Mouse (Mus musculus) kidney, postnatal 0 days (tissue): Measurements from ENCODE around the gene Sephs1. TPM values are rescaled to one million over a fixed set of nuclear protein-coding genes. Genes with fewer than 3 reads are reported as not detected.

Experiments used
- ATAC-seq: fragments of 200-750 bp; cut with Nextera tagmentation; replicated peaks from 2 replicates; pipeline ENCODE4 v1.8.0; 2017; ENCODE audit warnings: low read depth, moderate number of reproducible peaks, moderate TSS enrichment, moderate library complexity; ENCODE audit not compliant: low FRiP score
- DNase-seq: peaks from one replicate; pipeline ENCODE4 v3.0.0-alpha.2; 2016; ENCODE audit warnings: low spot score
- H3K27ac ChIP-seq: fragments of 300-500 bp; sonication (generic); 2 replicates; pipeline ENCODE4 v1.5.1; 2014; ENCODE audit warnings: mild to moderate bottlenecking
- H3K27me3 ChIP-seq: fragments of 300-500 bp; sonication (generic); 2 replicates; pipeline ENCODE4 v1.6.1; 2014; ENCODE audit warnings: low read length, mixed read lengths; ENCODE audit not compliant: insufficient read depth
- H3K36me3 ChIP-seq: fragments of 300-500 bp; sonication (generic); 2 replicates; pipeline ENCODE4 v1.6.1; 2014; ENCODE audit warnings: low read length, mixed read lengths; ENCODE audit not compliant: insufficient read depth
- H3K4me1 ChIP-seq: fragments of 300-500 bp; sonication (generic); replicated peaks from 2 replicates; pipeline ENCODE4 v1.6.1; 2014; ENCODE audit warnings: antibody characterized with exemption, low read length, mixed read lengths; ENCODE audit not compliant: insufficient read depth
- H3K4me2 ChIP-seq: fragments of 300-500 bp; sonication (generic); 2 replicates; pipeline ENCODE4 v1.6.1; 2014; ENCODE audit warnings: mild to moderate bottlenecking, low read length, moderate library complexity, mixed read lengths
- H3K4me3 ChIP-seq: fragments of 300-500 bp; sonication (generic); replicated peaks from 2 replicates; pipeline ENCODE4 v1.5.1; 2014; ENCODE audit warnings: low read depth, low read length
- H3K9ac ChIP-seq: fragments of 300-500 bp; sonication (generic); 2 replicates; pipeline ENCODE4 v1.6.1; 2014; ENCODE audit warnings: low read depth, low read length
- H3K9me3 ChIP-seq: fragments of 300-500 bp; sonication (generic); replicated peaks from 2 replicates; pipeline ENCODE4 v1.6.1; 2016; ENCODE audit warnings: low read length, inconsistent platforms, mixed read lengths
- CTCF ChIP-seq: IDR thresholded peaks from 2 replicates; pipeline ENCODE4 v1.5.1; 2016; ENCODE audit warnings: antibody characterized with exemption, low read depth, mild to moderate bottlenecking, moderate library complexity
- WGBS: fragments of 180-500 bp; shearing (Covaris S2); extraction: QIAGEN DNeasy Blood & Tissue Kit; methylation state at CpG from one replicate; pipeline ENCODE4 v1.1.7; 2014; 5-methylcytosine and 5-hydroxymethylcytosine counted together
- polyA plus RNA-seq: library from polyadenylated mRNA; unstranded; fragments of >200 nt; fragmentation: Nextera tagmentation; extraction: Ambion mirVana; gene quantifications from 2 replicates; pipeline ENCODE4 v1.2.1, GENCODE M21; 2015

Gene Sephs1
- 54.6 and 59.8 TPM in 2 replicates for polyA plus RNA-seq

DNA sequence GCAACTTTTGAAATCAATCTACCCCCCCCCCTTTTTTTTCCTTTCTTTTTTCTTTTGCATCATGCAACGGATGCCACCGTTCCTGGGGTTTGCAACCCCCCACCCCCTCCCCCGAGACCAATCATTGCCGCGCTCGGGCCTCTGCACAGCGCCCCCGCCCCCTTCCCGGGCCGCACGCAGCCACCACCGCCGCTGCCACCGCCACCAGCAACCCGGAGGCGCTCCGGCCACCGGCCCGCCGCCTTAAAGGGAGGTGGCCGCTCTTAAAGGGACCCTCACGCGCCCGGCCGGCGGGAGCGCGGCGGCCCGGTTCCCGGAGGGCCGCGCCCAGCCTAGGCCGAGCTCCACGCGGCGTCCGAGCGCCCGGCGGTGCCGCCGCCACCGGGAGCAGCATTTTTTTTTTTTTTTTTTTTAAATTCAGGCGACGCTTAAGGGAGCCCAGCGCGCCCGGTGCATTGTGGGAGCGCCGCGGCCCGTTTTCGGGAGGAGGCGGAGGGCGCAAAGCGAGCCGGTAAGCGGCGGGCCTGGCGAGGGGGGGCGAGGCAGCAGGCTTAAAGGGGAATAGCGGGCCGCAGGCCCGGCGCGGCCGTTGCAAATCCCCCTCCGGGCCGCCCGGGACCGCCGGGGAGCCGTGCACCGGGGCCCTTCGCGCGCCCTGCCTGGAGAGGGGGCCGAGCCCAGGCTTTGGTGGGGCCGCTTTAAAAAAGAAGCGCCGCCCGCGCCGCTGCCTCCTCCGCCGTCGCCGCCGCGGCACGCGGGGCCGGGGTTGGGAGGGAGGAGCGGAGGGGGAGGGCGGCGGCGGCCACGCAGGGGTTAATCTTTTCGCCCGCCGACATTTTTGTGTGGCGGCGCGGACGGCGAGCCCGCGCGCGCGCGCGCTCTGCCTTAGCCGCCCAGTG is at the start of gene Sephs1:
Gene Sephs1 (plus strand): TSS at position 215 of the 899 bp plus-strand sequence.
- Histone ChIP-seq H3K9ac (peak within 1 kb of the TSS; percentile 98), H3K27me3 (no peaks in the 10 kb centered on the region), H3K27ac (peak within 1 kb of the TSS; percentile 99), H3K4me2 (peak within 1 kb of the TSS; percentile 81), H3K9me3 (no peaks in the 10 kb centered on the region), H3K4me3 (peak within 1 kb of the TSS; percentile 94), H3K4me1 (peaks cover 10% of the 10 kb centered on the region; the same call in 1 of the 2 replicates), H3K36me3 (no peaks in the 10 kb centered on the region; the same call in 1 of the 2 replicates)
- under 1% methylated on average over 68 of the region's 115 CpGs for WGBS
- DNase-seq (peak; percentile 90), ATAC-seq (peak; percentile 82)
- no peak for TF ChIP-seq CTCF

DNA sequence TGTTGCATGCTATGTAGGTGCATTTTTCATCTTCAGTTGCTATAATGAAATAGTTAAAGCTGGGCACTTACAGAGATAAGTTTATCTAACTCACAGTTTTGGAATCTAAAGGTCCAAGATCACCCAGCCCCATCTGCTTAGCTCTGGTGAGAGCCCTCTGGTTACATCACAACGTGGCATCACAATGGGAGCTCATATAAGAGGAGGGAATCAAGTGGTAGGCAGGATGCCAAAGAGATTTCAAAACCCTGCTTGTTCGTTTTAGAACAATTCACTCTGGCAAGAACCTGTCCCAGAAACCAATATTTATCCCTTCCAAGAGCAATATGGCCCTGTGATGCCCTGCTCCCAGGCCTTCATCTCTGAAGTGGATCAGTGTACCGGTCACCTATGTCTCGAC is 49.2 kb upstream of the Sephs1 start:
- no peak overlapping the region for H3K9ac ChIP-seq
- 69% methylated on average over 4 of the region's 4 CpGs for WGBS
- H3K4me1 ChIP-seq, result no peaks in the 10 kb centered on the region
- no peaks in the 10 kb centered on the region for H3K27me3 ChIP-seq
- H3K4me3 ChIP-seq, result no peak overlapping the region
- ATAC-seq, result no peak
- H3K36me3 ChIP-seq, result no peaks in the 10 kb centered on the region
- TF ChIP-seq CTCF, result no peak
- H3K4me2 ChIP-seq, result no peak overlapping the region
- no peak overlapping the region for H3K27ac ChIP-seq
- no peak for DNase-seq
- H3K9me3 ChIP-seq, result no peaks in the 10 kb centered on the region

- H3K9me3 ChIP-seq, result no peaks in the 10 kb centered on the region
- ATAC-seq (no peak), DNase-seq (no peak)
- TF ChIP-seq CTCF, result no peak
- H3K9ac ChIP-seq, result no peak overlapping the region
- no peak overlapping the region for H3K27ac ChIP-seq
- H3K4me2 ChIP-seq, result no peak overlapping the region
- no peak overlapping the region for H3K4me3 ChIP-seq
- 74% methylated on average over 2 of the region's 2 CpGs for WGBS
- H3K36me3 ChIP-seq, result no peaks in the 10 kb centered on the region
- no peaks in the 10 kb centered on the region for H3K27me3 ChIP-seq
- H3K4me1 ChIP-seq, result no peaks in the 10 kb centered on the region
Observed at GRCm38 (mm10) chr2:4849449-4849848, 31.9 kb upstream of the Sephs1 start.

GRCm38 (mm10) chr2:4857186-4857585 is 24.2 kb upstream of the Sephs1 start:
- 63% methylated on average over 5 of the region's 5 CpGs for WGBS
- no peak overlapping the region for H3K9ac ChIP-seq
- TF ChIP-seq CTCF, result no peak
- ATAC-seq, result no peak
- DNase-seq, result no peak
- no peak overlapping the region for H3K4me2 ChIP-seq
- H3K27me3 ChIP-seq, result no peaks in the 10 kb centered on the region
- no peaks in the 10 kb centered on the region for H3K36me3 ChIP-seq
- H3K4me1 ChIP-seq, result no peaks in the 10 kb centered on the region
- no peak overlapping the region for H3K27ac ChIP-seq
- no peaks in the 10 kb centered on the region for H3K9me3 ChIP-seq
- H3K4me3 ChIP-seq, result no peak overlapping the region

- TF ChIP-seq CTCF, result no peak
- 56% methylated on average over 10 of the region's 10 CpGs for WGBS
- no peak overlapping the region for H3K9ac ChIP-seq
- no peak overlapping the region for H3K4me3 ChIP-seq
- ATAC-seq, result no peak
- H3K4me2 ChIP-seq, result no peak overlapping the region
- no peak for DNase-seq
- no peaks in the 10 kb centered on the region for H3K9me3 ChIP-seq
- no peaks in the 10 kb centered on the region for H3K27me3 ChIP-seq
- no peak overlapping the region for H3K27ac ChIP-seq
- no peaks in the 10 kb centered on the region for H3K4me1 ChIP-seq
- no peaks in the 10 kb centered on the region for H3K36me3 ChIP-seq
Observed at GRCm38 (mm10) chr2:4858161-4858560, 23.2 kb upstream of the Sephs1 start.

- no peak overlapping the region for H3K4me3 ChIP-seq
- H3K4me1 ChIP-seq, result no peaks in the 10 kb centered on the region
- DNase-seq (peak; percentile 77), ATAC-seq (peak; percentile 56; the same call in 1 of the 2 replicates)
- 42% methylated on average over 7 of the region's 7 CpGs for WGBS
- TF ChIP-seq CTCF, result peak; percentile 99
- H3K27me3 ChIP-seq, result no peaks in the 10 kb centered on the region
- H3K27ac ChIP-seq, result no peak overlapping the region
- H3K9me3 ChIP-seq, result no peaks in the 10 kb centered on the region
- no peak overlapping the region for H3K9ac ChIP-seq
- H3K4me2 ChIP-seq, result no peak overlapping the region
- H3K36me3 ChIP-seq, result no peaks in the 10 kb centered on the region
Observed at GRCm38 (mm10) chr2:4864008-4864816, 17.2 kb upstream of the Sephs1 start.
